Comparison of ENCODE assay signal across 9 mouse cellular contexts in the genomic region with DNA sequence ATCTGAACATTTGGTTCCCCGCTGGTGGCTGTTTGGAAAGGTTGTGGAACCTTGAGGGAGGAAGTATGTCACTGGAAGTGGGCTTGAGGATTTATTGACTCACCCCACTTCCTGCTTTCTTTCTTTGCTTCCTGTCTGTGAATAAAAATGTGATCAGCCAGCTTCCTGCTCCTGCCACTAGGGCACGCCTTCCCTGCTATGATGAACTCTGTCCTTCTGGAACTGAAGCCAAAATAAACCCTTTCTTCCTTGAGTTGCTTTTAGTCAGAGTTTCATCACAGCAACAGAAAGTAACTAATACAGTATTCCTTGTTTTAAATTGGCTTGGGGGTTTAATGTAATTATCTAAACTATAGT. TPM values are rescaled to one million over a fixed set of nuclear protein-coding genes. Genes with fewer than 3 reads are reported as not detected.
DNase-seq lines count a peak whose midpoint lies in the region; TF ChIP-seq lines count a peak whose summit lies in the region.
"Had no signal": no experiment of that assay in that cellular context is flagged by ENCODE, and none has a peak within 500 bp of the region (broad histone marks: within the 10 kb centered on the region; RNA-seq: fewer than 3 reads in every experiment).

No protein-coding gene starts in this region.

- no peak overlapping the region for H3K4me3 ChIP-seq in macrophage (ENCODE audit: inconsistent target)
- H3K4me3 ChIP-seq: embryonic facial prominence, embryonic 15.5 days had no signal

- peak; percentile 17 to 23 for DNase-seq in adrenal gland, postnatal 36 days
- DNase-seq in adrenal gland, adult 8-10 months: no peak
- DNase-seq in brain, embryonic 14.5 days (ENCODE audit: low read depth): no peak
- DNase-seq in kidney, adult 9 months: peak; percentile 60
- no peak for DNase-seq in left cerebral cortex, postnatal 36 days (ENCODE audit: low spot score in 2 of 2)
- DNase-seq in layer of hippocampus, postnatal 36 days: no peak
- DNase-seq in layer of hippocampus, adult 8-10 months (ENCODE audit: low spot score in 2 of 2): no peak

- H3K27ac ChIP-seq in macrophage: peak overlapping the region; percentile 49
- H3K27ac ChIP-seq: embryonic facial prominence, embryonic 15.5 days had no signal

- peak; percentile 1; the same call in 1 of the 2 replicates for TF ChIP-seq CTCF in brain, embryonic 14.5 days (IDR thresholded peaks at IDR 0.05; ENCODE audit: borderline replicate concordance, extremely low read depth, insufficient read depth, insufficient read length)

- peaks cover 22% of the 10 kb centered on the region; the same call in 1 of the 2 replicates for H3K36me3 ChIP-seq in macrophage (ENCODE audit: inconsistent target)

- intact Hi-C loops in left cerebral cortex, postnatal 36 days (cut with DNase I): no loop called here

- WGBS in macrophage (ENCODE audit: missing documents): 45% methylated on average over 2 of the region's 2 CpGs

- no peak for TF ChIP-seq POLR2A in brain, embryonic 14.5 days (IDR thresholded peaks at IDR 0.05; ENCODE audit: borderline replicate concordance, extremely low read depth, insufficient read depth, insufficient read length, poor library complexity, severe bottlenecking)

- peaks cover 56% of the 10 kb centered on the region for H3K79me2 ChIP-seq in macrophage (ENCODE audit: inconsistent target)

RNA-seq across cellular contexts. Expression of a gene that starts 40.8 kb away (rescaled TPM):
- total RNA-seq in adrenal gland, postnatal 36 days (2021): 10 to 100 TPM; 80.4 to 85.1 TPM
- total RNA-seq in adrenal gland, adult 8-10 months (2022): 10 to 100 TPM; 71.4 to 82.9 (median 80.8) TPM
- polyA plus RNA-seq in brain, embryonic 14.5 days (2012; rRNA removed): 9.8 and 15.7 TPM in 2 replicates
- 100 to 1,000 TPM; 269 to 646 (median 355) TPM for total RNA-seq in macrophage (2018; cell fraction: chromatin; rRNA removed)
- 100 to 1,000 TPM in 13 of 26 experiments, 10 to 100 TPM in 13; 67.9 to 133 (median 100) TPM for total RNA-seq in macrophage (2018; cell fraction: cytosol; rRNA removed)
- total RNA-seq in macrophage (2018; cell fraction: nucleus; rRNA removed): 100 to 1,000 TPM; 193 to 534 (median 297) TPM
- polyA plus RNA-seq in macrophage (2018): 49.6 to 52.6 TPM (median 52.6 TPM) in 3 replicates
- 10 to 100 TPM; 75.6 to 96.8 TPM for total RNA-seq in left cerebral cortex, postnatal 36 days (2021)
- total RNA-seq in layer of hippocampus, postnatal 36 days (2021): 10 to 100 TPM; 79.7 to 81.9 TPM
- total RNA-seq in layer of hippocampus, adult 8-10 months (2022): 10 to 100 TPM; 73.9 to 89.2 (median 84.7) TPM

Comparison
In these comparisons a context has a peak if more than half of its experiments do, and no peak if none do; other contexts are left out.
1. DNase-seq: peak in adrenal gland, postnatal 36 days (2 of 2) and kidney, adult 9 months (single experiment); none in adrenal gland, adult 8-10 months (single experiment), brain, embryonic 14.5 days (single experiment), left cerebral cortex, postnatal 36 days (0 of 2), layer of hippocampus, postnatal 36 days (0 of 2) and layer of hippocampus, adult 8-10 months (0 of 2).